Mouse (Mus musculus) T-cell, adult 2 months (primary cell): ENCODE data around the gene Krt222.
A peak's percentile ranks its signal among the peaks of the same experiment; 100 is the strongest.
"Not testable (repeated sequence)": the region's sequence is repeated elsewhere in the genome, so short reads cannot be mapped to it uniquely, and the experiment has no call there.

Source experiments
- DNase-seq: peaks from one replicate; pipeline ENCODE4 v3.0.0; 2022; ENCODE audit warnings: low spot score

The Krt222 gene

GRCm38 (mm10) chr11:99243820-99244374 lies at the start of gene Krt222:
TSS of gene Krt222 (minus strand) at chr11:99244085.
- DNase-seq: no peak

DNA sequence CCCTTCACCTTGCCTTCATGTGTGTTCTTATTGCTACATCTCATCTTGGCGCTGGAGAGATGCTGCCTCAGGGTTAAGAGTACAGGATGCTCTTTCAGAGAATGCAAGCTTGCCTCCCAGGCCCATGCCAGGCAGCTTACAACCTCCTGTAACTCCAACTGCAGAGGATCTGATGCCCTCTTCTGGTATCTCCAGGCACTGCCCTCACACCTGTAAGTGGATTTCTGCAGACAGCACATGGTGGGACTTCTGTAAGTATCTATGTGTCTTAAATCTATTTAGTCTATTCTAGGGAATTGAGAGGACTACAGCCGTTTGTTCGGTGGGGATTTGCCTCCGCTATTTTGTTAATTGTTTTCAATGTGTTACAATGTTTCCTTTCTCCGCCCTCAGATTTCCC lies 49.0 kb upstream of the Krt222 start:
- peak; percentile 66 for DNase-seq

DNA sequence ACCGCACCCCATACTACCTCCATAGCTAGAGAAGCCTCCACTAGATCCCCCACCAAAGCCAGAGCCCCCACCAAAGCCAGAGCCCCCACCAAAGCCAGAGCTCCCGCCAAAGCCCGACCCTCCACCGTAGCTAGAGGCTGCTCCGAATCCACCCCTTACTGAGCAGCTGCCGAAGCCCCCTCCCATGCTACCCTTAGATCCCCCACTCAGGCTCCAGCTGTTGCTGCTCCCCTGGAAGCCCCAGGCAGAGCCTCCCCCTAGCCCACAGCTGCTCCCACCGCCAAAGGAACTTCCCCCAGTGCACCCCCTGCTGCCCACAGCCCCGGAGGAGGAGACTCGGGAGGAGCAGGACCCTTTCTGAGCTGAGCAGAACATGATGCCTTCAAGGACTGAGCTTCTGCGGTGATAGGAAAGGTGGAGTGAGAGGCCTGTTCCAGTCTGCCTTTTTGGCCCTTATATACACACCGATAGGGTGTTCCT lies 41.0 kb upstream of the Krt222 start, which contains the start of gene Krt24:
Krt24 (minus strand) TSS at position 430 of the 480 bp plus-strand sequence.
- no peak for DNase-seq

DNA sequence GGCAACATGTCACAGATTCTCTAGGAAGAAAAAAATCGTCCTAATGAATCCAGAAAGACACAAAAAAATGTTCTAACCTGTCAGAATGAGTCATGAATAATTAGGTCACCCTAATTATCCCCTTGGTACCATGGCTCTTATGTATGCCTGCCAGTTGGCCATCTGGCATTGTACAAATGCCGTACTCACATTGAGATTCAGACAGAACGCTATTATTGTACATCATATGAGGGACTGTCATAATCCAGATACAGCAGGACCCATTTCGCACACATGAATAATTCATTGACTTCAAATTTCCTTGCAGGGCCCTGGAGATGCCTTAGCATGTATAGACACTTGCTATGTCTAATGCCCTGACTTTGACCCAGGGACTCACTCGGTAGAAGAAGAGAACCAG lies 40.1 kb upstream of the Krt222 start:
- DNase-seq: no peak

DNA sequence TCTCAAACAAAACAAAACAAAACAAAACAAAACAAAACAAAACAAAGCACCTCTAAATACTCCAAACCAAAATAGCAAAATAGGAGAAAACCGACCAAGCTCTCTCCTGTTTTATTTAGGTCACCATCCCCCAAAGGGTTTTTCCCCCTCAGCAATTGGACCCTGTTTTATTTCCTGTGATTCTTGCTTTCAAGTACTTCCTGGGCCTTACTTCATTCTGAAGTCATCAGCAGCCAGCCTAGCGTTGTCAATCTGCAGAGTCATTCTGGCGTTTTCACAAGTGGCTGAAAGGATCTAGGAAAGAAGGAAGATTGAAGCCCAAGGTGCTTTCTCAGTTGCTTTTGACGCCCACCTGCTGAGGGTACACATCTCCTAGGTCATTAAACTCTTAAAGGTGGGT lies 39.4 kb upstream of the Krt222 start:
- DNase-seq: no peak

DNA sequence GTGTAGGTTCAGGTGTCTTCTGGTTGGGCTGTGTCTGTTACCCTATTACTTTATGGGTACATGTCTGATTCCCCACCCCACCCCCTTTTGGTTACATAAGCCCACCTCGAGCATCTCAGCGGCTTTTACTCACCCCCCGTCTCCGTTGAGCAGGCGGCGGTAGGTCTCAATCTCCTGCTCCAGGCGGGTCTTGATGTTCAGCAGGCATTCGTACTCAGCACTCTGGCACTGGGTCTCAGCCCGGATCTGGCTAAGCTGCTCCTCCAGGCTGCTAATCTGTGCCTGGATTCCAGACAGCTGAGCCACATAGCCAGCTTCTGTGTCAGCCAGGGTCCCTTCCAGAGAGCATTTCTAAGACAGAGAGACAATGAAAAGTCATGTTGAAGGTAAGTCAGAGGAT lies 37.2 kb upstream of the Krt222 start:
- no peak for DNase-seq

DNA sequence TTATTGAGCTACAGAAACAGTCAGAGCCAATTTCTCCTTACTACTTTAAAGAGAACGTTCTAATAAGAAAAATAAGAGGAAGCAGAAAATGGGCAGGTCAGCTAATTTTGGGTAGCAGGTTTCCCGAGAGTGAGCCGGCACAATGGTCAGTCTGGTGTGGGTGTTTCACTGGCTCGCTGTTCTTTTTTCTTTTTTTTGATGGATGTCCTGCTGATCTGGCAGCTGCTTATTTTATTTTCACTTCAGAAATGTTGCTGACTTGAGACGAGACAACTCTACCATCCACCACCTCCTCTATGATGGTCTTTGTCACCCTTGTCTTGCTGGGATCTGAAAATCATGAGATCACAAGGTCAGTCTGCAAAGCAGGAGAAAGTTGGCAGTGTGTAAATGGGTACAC lies 36.1 kb upstream of the Krt222 start:
- no peak for DNase-seq

- DNase-seq: no peak
These were observed 32.9 kb upstream of the Krt222 start for GRCm38 (mm10) chr11:99276786-99277185.

DNA sequence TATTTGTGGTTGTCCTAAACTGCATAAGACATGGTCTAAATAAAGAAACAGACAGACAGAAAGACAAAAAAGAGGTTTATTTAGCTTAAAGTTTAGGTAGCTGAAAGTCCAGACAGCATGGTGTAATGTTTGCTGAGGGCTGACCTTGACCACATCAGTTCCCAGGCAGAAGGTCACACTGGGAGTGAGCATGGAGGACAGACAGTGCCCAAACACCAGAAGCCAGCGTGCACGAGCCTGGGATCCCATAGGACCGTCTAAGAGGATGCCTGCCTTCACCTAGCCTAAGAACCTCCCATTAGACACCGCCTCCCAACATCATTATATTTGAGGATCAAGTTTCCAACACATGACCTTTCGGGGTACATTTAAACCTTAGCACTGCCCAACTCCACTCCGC lies 31.7 kb upstream of the Krt222 start:
- no peak for DNase-seq

DNA sequence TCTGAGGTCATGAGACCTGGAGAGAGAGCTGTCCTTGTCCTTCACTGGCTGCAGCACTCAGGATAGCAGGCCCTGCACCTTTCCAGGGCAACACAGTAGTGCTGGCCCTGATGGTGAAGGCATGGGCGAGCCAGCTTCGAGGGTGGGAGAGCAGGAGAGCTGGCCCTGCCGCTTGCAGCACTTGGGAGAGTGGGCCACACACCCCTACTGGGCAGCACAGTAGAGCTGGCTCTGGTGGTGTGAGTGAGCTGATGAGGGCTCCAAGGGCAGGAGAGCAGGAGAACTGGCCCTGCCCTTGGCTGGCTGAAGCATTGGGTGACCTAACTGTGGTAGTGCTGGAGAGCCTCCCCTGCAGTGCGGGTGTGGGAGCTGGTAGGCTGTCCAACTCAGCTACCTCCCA lies 28.8 kb upstream of the Krt222 start:
- DNase-seq: no peak

DNA sequence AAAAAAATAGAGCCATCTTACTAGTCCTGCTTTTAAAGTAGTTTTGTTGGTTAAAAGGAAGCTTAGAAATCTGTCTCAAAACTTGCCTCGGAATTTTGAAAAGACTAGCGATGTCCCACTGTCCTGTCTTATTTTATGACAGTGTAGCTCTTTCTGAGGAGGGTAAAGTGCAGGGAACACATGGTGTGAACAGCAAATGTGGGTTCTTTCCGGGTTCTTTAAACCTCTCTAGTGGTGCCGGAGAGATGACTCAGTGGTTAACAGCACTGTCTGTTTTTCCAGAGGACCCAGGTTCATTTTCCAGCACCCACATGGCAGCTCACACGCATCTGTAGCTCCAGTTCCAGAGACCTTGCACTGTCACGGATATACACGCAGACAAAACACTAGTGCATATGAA lies 25.3 kb upstream of the Krt222 start:
- DNase-seq: no peak

- DNase-seq: no peak
These were observed 21.9 kb upstream of the Krt222 start for GRCm38 (mm10) chr11:99265796-99266195.

GRCm38 (mm10) chr11:99265220-99265619 lies 21.3 kb upstream of the Krt222 start:
- no peak for DNase-seq

GRCm38 (mm10) chr11:99256213-99256612 lies 12.3 kb upstream of the Krt222 start:
- no peak for DNase-seq

DNA sequence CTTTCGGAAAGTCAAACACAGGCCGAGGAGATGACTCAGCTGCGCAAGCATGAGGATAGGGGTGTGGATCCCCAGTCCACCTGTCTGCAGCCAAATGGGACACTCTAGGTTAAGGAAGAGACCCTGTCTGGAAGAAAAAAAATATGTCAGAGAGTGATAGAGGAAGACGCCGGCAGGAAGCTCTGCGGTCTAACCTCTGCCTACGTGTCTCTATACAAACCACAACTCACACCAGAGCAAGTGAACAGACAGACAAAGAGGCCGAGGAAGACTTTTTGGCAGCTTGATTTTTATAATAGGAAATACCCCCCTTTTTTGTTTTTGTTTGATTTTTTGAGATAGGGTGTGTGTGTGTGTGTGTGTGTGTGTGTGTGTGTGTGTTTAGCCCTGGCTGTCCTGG lies 11.4 kb upstream of the Krt222 start:
- peak; percentile 68 for DNase-seq

DNA sequence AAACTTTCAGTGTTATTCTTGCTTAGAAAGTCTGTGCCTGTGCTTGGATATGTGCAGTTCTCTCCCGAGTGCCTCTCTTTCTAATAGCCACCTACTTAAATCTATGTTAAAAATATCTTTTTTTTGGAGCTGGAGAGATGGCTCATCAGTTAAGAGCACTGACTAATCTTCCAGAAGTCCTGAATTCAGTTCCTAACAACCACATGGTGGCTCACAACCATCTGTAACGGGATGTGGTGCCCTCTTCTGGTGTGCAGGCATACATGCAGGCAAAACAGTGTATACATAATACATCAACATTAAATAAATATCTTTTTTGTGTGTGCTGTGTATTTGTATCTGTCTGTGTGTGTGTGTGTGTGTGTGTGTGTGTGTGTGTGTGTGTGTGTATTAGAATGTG lies 10.0 kb upstream of the Krt222 start:
- no peak for DNase-seq

DNA sequence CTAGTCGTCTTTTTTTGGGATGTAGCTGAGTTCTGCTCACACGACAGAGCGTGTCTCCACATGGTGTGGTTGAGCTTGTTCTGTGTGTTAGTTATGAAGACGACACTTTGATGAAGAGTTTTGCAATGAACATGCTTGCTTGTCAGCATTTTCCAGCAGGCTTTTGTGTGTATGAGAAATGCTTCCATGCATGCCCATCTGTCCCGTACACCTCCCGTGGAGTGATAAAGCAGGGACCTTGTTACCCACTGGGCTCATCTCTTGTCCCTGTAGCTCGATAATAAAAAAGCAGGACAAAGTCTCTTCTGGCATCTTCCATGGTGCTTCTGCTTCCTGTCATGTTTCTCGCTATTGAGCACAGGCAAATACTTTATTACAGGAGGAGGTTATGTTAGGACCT lies 8.8 kb upstream of the Krt222 start:
- DNase-seq: no peak

GRCm38 (mm10) chr11:99250666-99251065 lies 6.8 kb upstream of the Krt222 start:
- no peak for DNase-seq

GRCm38 (mm10) chr11:99250241-99250640 lies 6.4 kb upstream of the Krt222 start:
- no peak for DNase-seq

GRCm38 (mm10) chr11:99249115-99249514 lies 5.2 kb upstream of the Krt222 start:
- peak; percentile 16 for DNase-seq

GRCm38 (mm10) chr11:99247916-99248315 lies 4.0 kb upstream of the Krt222 start:
- no peak for DNase-seq

DNA sequence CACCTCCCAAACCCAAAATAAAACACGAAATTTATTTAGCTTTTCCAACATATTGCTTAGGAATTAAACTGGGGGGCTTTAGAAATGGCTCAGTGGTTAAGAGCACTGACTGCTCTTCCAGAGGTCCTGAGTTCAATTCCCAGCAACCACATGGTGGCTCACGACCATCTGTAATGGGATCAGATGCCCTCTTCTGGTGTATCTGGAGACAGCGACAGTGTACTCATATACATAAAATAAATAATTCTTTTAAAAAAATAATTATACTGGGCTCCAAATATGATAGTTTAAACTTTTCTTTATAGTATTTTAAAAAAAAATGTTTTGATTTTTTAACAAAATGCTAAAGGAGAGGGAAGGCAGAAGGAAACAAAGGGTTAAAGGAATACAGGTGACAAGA lies 634 bp upstream of the Krt222 start:
- not testable (repeated sequence) for DNase-seq

DNA sequence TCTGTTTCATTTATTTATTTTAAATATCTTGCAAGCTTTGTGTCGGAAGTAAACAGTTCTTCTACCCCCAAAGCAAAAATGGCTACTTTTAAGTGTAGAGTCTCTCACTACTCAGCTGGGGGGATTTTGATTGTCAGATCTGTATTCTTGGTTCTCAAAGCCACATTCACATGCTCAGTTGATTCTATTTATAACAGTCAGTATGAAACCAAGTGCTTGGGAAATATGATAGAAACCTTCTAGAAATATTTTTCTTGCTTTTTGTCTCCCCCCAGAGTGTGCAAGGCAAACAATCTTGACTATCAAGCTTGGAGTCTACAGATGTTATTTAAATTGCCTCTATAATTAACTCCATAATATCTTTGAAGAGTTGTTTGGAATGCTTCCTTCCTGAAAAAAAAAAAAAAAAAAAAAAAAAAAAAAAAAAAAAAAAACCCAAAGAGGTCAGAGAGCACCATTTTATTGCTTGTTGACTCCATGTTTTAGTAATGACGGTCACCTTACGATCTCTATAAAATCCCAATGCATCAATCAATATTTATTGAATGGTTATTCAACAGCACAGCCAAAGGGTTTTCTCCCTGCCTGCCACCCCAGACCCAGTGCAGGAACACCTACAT lies 575 bp downstream of the Krt222 start:
- DNase-seq: no peak

DNA sequence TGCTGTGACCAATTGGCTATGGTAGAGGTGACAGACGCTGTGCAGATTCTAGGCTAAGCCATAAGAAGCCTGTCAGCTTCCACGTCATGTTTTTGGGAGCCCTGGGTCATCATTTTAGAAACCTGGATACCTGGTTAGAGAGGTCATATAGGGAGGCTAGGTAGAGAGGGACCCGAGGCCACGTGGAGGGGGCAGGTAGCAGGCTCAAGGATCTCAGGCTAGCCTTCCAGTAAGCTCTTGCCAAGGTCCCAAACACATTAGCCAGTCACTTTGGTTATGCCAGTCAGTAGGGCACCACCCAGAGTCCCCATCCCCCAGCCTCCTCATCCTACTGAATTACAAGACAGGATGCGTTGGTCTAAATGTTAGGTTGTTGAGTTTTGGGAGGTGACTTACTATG lies 1.8 kb downstream of the Krt222 start:
- no peak for DNase-seq
